Mouse (Mus musculus) megakaryocyte, embryonic 14.5 days (primary cell): ENCODE measurements around the gene Slc28a1. TPM values are rescaled to one million over a fixed set of nuclear protein-coding genes. Genes with fewer than 3 reads are reported as not detected.

Source experiments
- H3K27me3 ChIP-seq: replicated peaks from 2 replicates; pipeline ENCODE3; 2012; ENCODE audit warnings: inconsistent platforms
- H3K36me3 ChIP-seq: replicated peaks from 2 replicates; pipeline ENCODE3; 2012; ENCODE audit warnings: low read length, inconsistent platforms, mixed read lengths
- H3K4me1 ChIP-seq: 2 replicates; pipeline ENCODE4 v1.6.1; 2012; ENCODE audit warnings: inconsistent platforms
- H3K4me3 ChIP-seq: replicated peaks from 2 replicates; pipeline ENCODE3; 2012; ENCODE audit warnings: moderate library complexity, mild to moderate bottlenecking, inconsistent platforms
- H3K9me3 ChIP-seq: 2 replicates; pipeline ENCODE4 v1.6.1; 2012; ENCODE audit warnings: inconsistent platforms
- FLI1 ChIP-seq: IDR thresholded peaks from 2 replicates; pipeline ENCODE4 v1.6.1; 2012; ENCODE audit warnings: low read length, inconsistent platforms, mixed read lengths
- GATA1 ChIP-seq: IDR thresholded peaks from 3 replicates; pipeline ENCODE4 v1.6.1; 2012; ENCODE audit warnings: mixed read lengths, low read length, inconsistent platforms, borderline replicate concordance
- polyA plus RNA-seq: library from polyadenylated mRNA; stranded (reverse); fragments of >175 nt; gene quantifications from 2 replicates; pipeline ENCODE4 v1.2.3, GENCODE M21; 2012; ENCODE audit warnings: low replicate concordance; ENCODE audit not compliant: insufficient read depth

Gene Slc28a1
- polyA plus RNA-seq, 1 experiment, result not detected

GRCm38 (mm10) chr7:81214153-81214907 lies 99.7 kb downstream of the Slc28a1 start:
- H3K4me1 ChIP-seq, result peaks cover 38% of the 10 kb centered on the region
- no peaks in the 10 kb centered on the region for H3K9me3 ChIP-seq
- no peaks in the 10 kb centered on the region for H3K36me3 ChIP-seq
- TF ChIP-seq FLI1, result no peak
- TF ChIP-seq GATA1, result no peak
- H3K4me3 ChIP-seq, result peak overlapping the region; percentile 90
- peaks cover 63% of the 10 kb centered on the region for H3K27me3 ChIP-seq

DNA sequence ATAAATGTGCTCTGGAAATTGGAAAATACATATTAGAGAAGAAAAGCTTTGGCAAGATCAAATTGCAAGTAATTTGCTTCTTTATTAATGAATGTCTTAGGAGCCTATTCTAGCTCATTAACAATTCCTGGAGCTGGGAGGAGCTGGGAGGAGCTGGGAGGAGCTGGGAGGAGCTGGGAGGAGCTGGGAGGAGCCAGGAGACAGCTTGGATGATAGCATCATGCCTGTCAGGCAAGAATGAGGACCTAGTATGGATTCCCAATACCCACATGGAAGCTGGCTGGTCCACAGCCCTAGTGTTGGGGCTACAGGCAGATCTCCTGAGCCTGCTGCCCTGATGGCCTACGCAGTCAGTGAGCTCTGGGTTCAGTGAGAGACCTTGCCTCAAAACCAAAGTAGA lies 101.4 kb downstream of the Slc28a1 start:
- Histone ChIP-seq H3K4me3 (no peak overlapping the region), H3K36me3 (no peaks in the 10 kb centered on the region), H3K27me3 (peaks cover 60% of the 10 kb centered on the region), H3K4me1 (peaks cover 37% of the 10 kb centered on the region), H3K9me3 (no peaks in the 10 kb centered on the region)
- no peak for TF ChIP-seq GATA1
- TF ChIP-seq FLI1, result no peak

GRCm38 (mm10) chr7:81219321-81219720 lies 104.7 kb downstream of the Slc28a1 start:
- Histone ChIP-seq H3K36me3 (no peaks in the 10 kb centered on the region), H3K27me3 (peaks cover 34% of the 10 kb centered on the region), H3K9me3 (peaks cover 4% of the 10 kb centered on the region), H3K4me3 (no peak overlapping the region), H3K4me1 (peaks cover 8% of the 10 kb centered on the region)
- no peak for TF ChIP-seq FLI1
- no peak for TF ChIP-seq GATA1

Other genes with a start within 250 kb of the Slc28a1 start
- gene Wdr73, start 213.5 kb upstream of the Slc28a1 start, polyA plus RNA-seq, result 4.8 and 13.1 TPM in 2 replicates
- 7.8 TPM in 1 of 2 replicates, not detected in the other for gene Nmb, start 209.7 kb upstream of the Slc28a1 start, polyA plus RNA-seq
- 2.2 and 6.9 TPM in 2 replicates for gene Sec11a, start 167.0 kb upstream of the Slc28a1 start, polyA plus RNA-seq
- 22.2 and 27.5 TPM in 2 replicates for gene Zfp592, start 121.1 kb upstream of the Slc28a1 start, polyA plus RNA-seq
- 0.65 and 1.6 TPM in 2 replicates for gene Alpk3, start 57.2 kb upstream of the Slc28a1 start, polyA plus RNA-seq
- gene Pde8a, start 98.8 kb downstream of the Slc28a1 start, polyA plus RNA-seq, result 2.9 TPM in 1 of 2 replicates, not detected in the other
- gene Rps17, start 230.5 kb downstream of the Slc28a1 start, polyA plus RNA-seq, result 57.3 and 223 TPM in 2 replicates